In the genomic region with DNA sequence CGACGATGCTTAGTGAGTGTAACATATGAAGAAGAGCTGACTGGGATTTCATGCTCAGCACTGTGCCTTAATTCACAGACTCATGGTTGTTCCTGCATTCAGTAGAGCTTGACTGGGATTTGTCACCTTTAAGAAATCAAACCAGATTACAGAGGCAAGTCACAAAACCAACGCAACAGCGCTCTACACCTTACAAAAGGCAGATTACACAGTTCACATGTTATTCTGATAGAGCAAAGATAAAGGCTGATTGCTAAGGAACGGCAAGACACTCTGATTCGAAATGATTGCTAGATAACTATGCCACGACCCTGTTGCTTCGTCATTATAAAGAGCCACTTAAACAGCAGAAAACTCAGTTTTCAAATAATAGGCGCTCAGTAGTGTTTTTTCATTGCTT, we compare ENCODE assay signal across 10 mouse cellular contexts. TPM values are rescaled to one million over a fixed set of nuclear protein-coding genes. Genes with fewer than 3 reads are reported as not detected.
DNase-seq lines count a peak whose midpoint lies in the region; ATAC-seq and TF ChIP-seq lines count a peak whose summit lies in the region.
"Had no signal": no experiment of that assay in that cellular context is flagged by ENCODE, and none has a peak within 500 bp of the region (broad histone marks: within the 10 kb centered on the region; RNA-seq: fewer than 3 reads in every experiment).

No protein-coding gene starts in this region.

- H3K36me3 ChIP-seq in hindbrain, embryonic 14.5 days (replicated peaks; ENCODE audit: control insufficient read depth, insufficient read depth) = no peaks in the 10 kb centered on the region
- no peaks in the 10 kb centered on the region for H3K36me3 ChIP-seq in hindbrain, embryonic 10.5 days
- H3K36me3 ChIP-seq in lung, embryonic 16.5 days (ENCODE audit: control insufficient read depth, insufficient read depth, low read length) = no peaks in the 10 kb centered on the region
- no peaks in the 10 kb centered on the region for H3K36me3 ChIP-seq in embryonic facial prominence, embryonic 14.5 days (ENCODE audit: control insufficient read depth, insufficient read depth, low read length)
- H3K36me3 ChIP-seq in liver, embryonic 14.5 days (replicated peaks; ENCODE audit: control insufficient read depth, insufficient read depth, low read depth) = no peaks in the 10 kb centered on the region
- H3K36me3 ChIP-seq: liver, embryonic 15.5 days; neural tube, embryonic 12.5 days had no signal

- TF ChIP-seq CTCF in liver, embryonic 14.5 days (IDR thresholded peaks at IDR 0.05; ENCODE audit: low read depth) = no peak

- no peaks in the 10 kb centered on the region for H3K9me3 ChIP-seq in hindbrain, embryonic 14.5 days (ENCODE audit: control insufficient read depth, low read length)
- no peaks in the 10 kb centered on the region for H3K9me3 ChIP-seq in hindbrain, embryonic 10.5 days
- H3K9me3 ChIP-seq in lung, embryonic 16.5 days (ENCODE audit: control insufficient read depth, low read length) = no peaks in the 10 kb centered on the region
- no peaks in the 10 kb centered on the region for H3K9me3 ChIP-seq in embryonic facial prominence, embryonic 14.5 days (ENCODE audit: control insufficient read depth, low read length)
- no peaks in the 10 kb centered on the region for H3K9me3 ChIP-seq in liver, embryonic 14.5 days (ENCODE audit: control insufficient read depth, low read length)
- H3K9me3 ChIP-seq: liver, embryonic 15.5 days; neural tube, embryonic 12.5 days had no signal

- H3K27ac ChIP-seq in hindbrain, embryonic 14.5 days = no peak overlapping the region
- no peak overlapping the region for H3K27ac ChIP-seq in hindbrain, embryonic 10.5 days
- no peak overlapping the region for H3K27ac ChIP-seq in lung, embryonic 16.5 days (ENCODE audit: low read length)
- H3K27ac ChIP-seq in embryonic facial prominence, embryonic 14.5 days (replicated peaks; ENCODE audit: low read depth, low read length) = no peak overlapping the region
- no peak overlapping the region for H3K27ac ChIP-seq in liver, embryonic 14.5 days
- H3K27ac ChIP-seq: liver, embryonic 15.5 days; neural tube, embryonic 12.5 days had no signal

- H3K4me1 ChIP-seq in hindbrain, embryonic 14.5 days (replicated peaks; ENCODE audit: control insufficient read depth, insufficient read depth, low read length) = peaks cover 7% of the 10 kb centered on the region; the same call in 1 of the 2 replicates
- H3K4me1 ChIP-seq in hindbrain, embryonic 10.5 days (replicated peaks) = peaks cover 10% of the 10 kb centered on the region; the same call in 1 of the 2 replicates
- H3K4me1 ChIP-seq in lung, embryonic 16.5 days (replicated peaks; ENCODE audit: control insufficient read depth, insufficient read depth, low read length) = peaks cover 3% of the 10 kb centered on the region; the same call in 1 of the 2 replicates
- peaks cover 6% of the 10 kb centered on the region; the same call in 1 of the 2 replicates for H3K4me1 ChIP-seq in embryonic facial prominence, embryonic 14.5 days (ENCODE audit: control insufficient read depth, insufficient read depth, low read length)
- peaks cover 0 to 9% of the 10 kb centered on the region in 2 experiments; a peak in 1 of 4 replicates for H3K4me1 ChIP-seq in liver, embryonic 14.5 days (replicated peaks; ENCODE audit: control insufficient read depth in 2 of 2, insufficient read depth in 2 of 2, low read length in 1 of 2)
- H3K4me1 ChIP-seq: neural tube, embryonic 12.5 days had no signal

- 60% methylated on average over 9 of the region's 9 CpGs for WGBS in hindbrain, embryonic 14.5 days
- 76% methylated on average over 9 of the region's 9 CpGs for WGBS in hindbrain, embryonic 10.5 days
- 70% methylated on average over 9 of the region's 9 CpGs for WGBS in lung, embryonic 16.5 days
- WGBS in embryonic facial prominence, embryonic 14.5 days = 69% methylated on average over 9 of the region's 9 CpGs
- WGBS in liver, embryonic 14.5 days (ENCODE audit: insufficient replicate concordance) = 36% methylated on average over 9 of the region's 9 CpGs

- TF ChIP-seq EP300 in liver, embryonic 14.5 days (IDR thresholded peaks at IDR 0.05; ENCODE audit: low read depth) = no peak

- no peak for ATAC-seq in hindbrain, embryonic 14.5 days (ENCODE audit: low FRiP score)
- ATAC-seq in lung, embryonic 16.5 days (ENCODE audit: low read depth) = no peak
- ATAC-seq in embryonic facial prominence, embryonic 14.5 days (ENCODE audit: low read depth) = no peak
- ATAC-seq in liver, embryonic 14.5 days (ENCODE audit: insufficient read depth) = no peak

- H3K4me3 ChIP-seq in hindbrain, embryonic 14.5 days (replicated peaks; ENCODE audit: low read length) = no peak overlapping the region
- no peak overlapping the region for H3K4me3 ChIP-seq in hindbrain, embryonic 10.5 days
- no peak overlapping the region for H3K4me3 ChIP-seq in lung, embryonic 16.5 days (ENCODE audit: low read length)
- peak overlapping the region; percentile 26 for H3K4me3 ChIP-seq in embryonic facial prominence, embryonic 14.5 days (ENCODE audit: low read depth, low read length)
- H3K4me3 ChIP-seq in liver, embryonic 14.5 days (ENCODE audit: insufficient read depth in 1 of 2, low read depth in 2 of 2, low read length in 2 of 2) = peak overlapping the region in 1 of 2 experiments; percentile 6; a peak in 1 of 4 replicates
- H3K4me3 ChIP-seq: liver, embryonic 15.5 days; neural tube, embryonic 12.5 days had no signal

- no peaks in the 10 kb centered on the region; the same call in 1 of the 2 replicates for H3K27me3 ChIP-seq in hindbrain, embryonic 14.5 days (ENCODE audit: control insufficient read depth, insufficient read depth, low read length)
- H3K27me3 ChIP-seq in hindbrain, embryonic 10.5 days (ENCODE audit: insufficient read depth, poor library complexity, severe bottlenecking) = peaks cover 15% of the 10 kb centered on the region; the same call in 1 of the 2 replicates
- H3K27me3 ChIP-seq in lung, embryonic 16.5 days (ENCODE audit: control insufficient read depth, insufficient read depth, low read depth, low read length) = no peaks in the 10 kb centered on the region
- no peaks in the 10 kb centered on the region for H3K27me3 ChIP-seq in embryonic facial prominence, embryonic 14.5 days (replicated peaks; ENCODE audit: control insufficient read depth, insufficient read depth, low read length)
- no peaks in the 10 kb centered on the region; the same call in 1 of the 2 replicates for H3K27me3 ChIP-seq in liver, embryonic 14.5 days (ENCODE audit: control insufficient read depth, insufficient read depth, low read length)
- H3K27me3 ChIP-seq: neural tube, embryonic 12.5 days had no signal

- H3K4me2 ChIP-seq in hindbrain, embryonic 14.5 days (replicated peaks) = peak overlapping the region; percentile 18
- peak overlapping the region; percentile 18; the same call in 1 of the 2 replicates for H3K4me2 ChIP-seq in lung, embryonic 16.5 days (ENCODE audit: low read depth, low read length)
- H3K4me2 ChIP-seq in embryonic facial prominence, embryonic 14.5 days (ENCODE audit: low read depth, low read length) = peak overlapping the region; percentile 47
- peak overlapping the region; percentile 21 for H3K4me2 ChIP-seq in liver, embryonic 14.5 days (ENCODE audit: low read depth)
- H3K4me2 ChIP-seq: liver, embryonic 15.5 days; neural tube, embryonic 12.5 days had no signal

- H3K9ac ChIP-seq in hindbrain, embryonic 14.5 days = no peak overlapping the region
- no peak overlapping the region for H3K9ac ChIP-seq in lung, embryonic 16.5 days (ENCODE audit: low read length)
- H3K9ac ChIP-seq in embryonic facial prominence, embryonic 14.5 days (ENCODE audit: low read depth, low read length) = 0 out of 2 replicates have a peak overlapping the region, but pooled peaks have one; percentile 22
- H3K9ac ChIP-seq in liver, embryonic 14.5 days (replicated peaks) = no peak overlapping the region
- H3K9ac ChIP-seq: liver, embryonic 15.5 days; neural tube, embryonic 12.5 days had no signal

- DNase-seq in hindbrain, embryonic 14.5 days (ENCODE audit: low spot score) = no peak
- no peak for DNase-seq in hindbrain, embryonic 10.5 days (ENCODE audit: low spot score)
- DNase-seq in lung, postnatal 14 days = no peak
- no peak for DNase-seq in embryonic facial prominence, embryonic 14.5 days (ENCODE audit: low spot score)
- DNase-seq in liver, embryonic 14.5 days (ENCODE audit: low read depth in 3 of 3, low spot score in 3 of 3) = no peak
- no peak for DNase-seq in cerebellum, adult 8-10 months
- DNase-seq in thymus, adult 18-20 months = no peak

RNA-seq across cellular contexts. Expression of gene Mef2c, which starts 24.1 kb away (rescaled TPM):
- 30.7 and 32.8 TPM in 2 replicates for polyA plus RNA-seq in hindbrain, embryonic 14.5 days (2014; fragmentation: Nextera tagmentation; extraction: Ambion mirVana)
- 17.3 and 19.5 TPM in 2 replicates for polyA plus RNA-seq in hindbrain, embryonic 10.5 days (2016; fragmentation: Nextera tagmentation; extraction: Ambion mirVana)
- polyA plus RNA-seq in lung, embryonic 16.5 days (2015; fragmentation: Nextera tagmentation; extraction: Ambion mirVana) = 60.2 and 67.2 TPM in 2 replicates
- 195 and 224 TPM in 2 replicates for polyA plus RNA-seq in embryonic facial prominence, embryonic 14.5 days (2014; fragmentation: Nextera tagmentation; extraction: Ambion mirVana)
- 2.3 and 3.2 TPM in 2 replicates for polyA plus RNA-seq in liver, embryonic 14.5 days (2012; rRNA removed)
- polyA plus RNA-seq in liver, embryonic 14.5 days (2014; fragmentation: Nextera tagmentation; extraction: Ambion mirVana) = 8.3 and 8.7 TPM in 2 replicates
